Mouse (Mus musculus): ENCODE data around the gene Atp4b. TPM values are rescaled to one million over a fixed set of nuclear protein-coding genes. Genes with fewer than 3 reads are reported as not detected.

Gene Atp4b
- polyA plus RNA-seq, 1 experiment from 2014 or later, result not detected

- Histone ChIP-seq H3K4me2 (ENCODE audit: low read depth, low read length) (no peak overlapping the region), H3K9ac (replicated peaks) (no peak overlapping the region), H3K36me3 (replicated peaks; ENCODE audit: insufficient read depth, low read length) (no peaks in the 10 kb centered on the region), H3K9me3 (ENCODE audit: low read length) (no peaks in the 10 kb centered on the region), H3K4me1 (ENCODE audit: insufficient read depth) (no peaks in the 10 kb centered on the region), H3K27ac (ENCODE audit: low read depth) (no peak overlapping the region), H3K4me3 (ENCODE audit: low read depth, low read length) (no peak overlapping the region), H3K27me3 (ENCODE audit: insufficient read depth, low read length) (peaks cover 10% of the 10 kb centered on the region; the same call in 1 of the 2 replicates)
- TF ChIP-seq CTCF (IDR thresholded peaks at IDR 0.05; ENCODE audit: low read depth) (no peak), EP300 (IDR thresholded peaks at IDR 0.05; ENCODE audit: low read depth) (no peak)
- DNase-seq, result no peak
- WGBS (ENCODE audit: insufficient replicate concordance), result 74% methylated on average over 7 of the region's 7 CpGs
- no peak for ATAC-seq
Measured at GRCm38 (mm10) chr8:13430412-13430811, 33.8 kb upstream of the Atp4b start.

- WGBS (ENCODE audit: insufficient replicate concordance), result 61% methylated on average over 9 of the region's 9 CpGs
- no peaks in the 10 kb centered on the region for H3K9me3 ChIP-seq (ENCODE audit: low read length)
- TF ChIP-seq EP300 (IDR thresholded peaks at IDR 0.05; ENCODE audit: low read depth) (no peak), CTCF (IDR thresholded peaks at IDR 0.05; ENCODE audit: low read depth) (no peak)
- ATAC-seq (no peak), DNase-seq (no peak)
- no peak overlapping the region for H3K4me3 ChIP-seq (ENCODE audit: low read depth, low read length)
- H3K36me3 ChIP-seq (replicated peaks; ENCODE audit: insufficient read depth, low read length), result no peaks in the 10 kb centered on the region
- no peak overlapping the region for H3K9ac ChIP-seq (replicated peaks)
- H3K27ac ChIP-seq (ENCODE audit: low read depth), result no peak overlapping the region
- no peaks in the 10 kb centered on the region for H3K4me1 ChIP-seq (ENCODE audit: insufficient read depth)
- no peak overlapping the region for H3K4me2 ChIP-seq (ENCODE audit: low read depth, low read length)
- H3K27me3 ChIP-seq (ENCODE audit: insufficient read depth, low read length), result no peaks in the 10 kb centered on the region
Measured at GRCm38 (mm10) chr8:13428156-13428555, 31.5 kb upstream of the Atp4b start.

- DNase-seq, result no peak
- Histone ChIP-seq H3K9me3 (ENCODE audit: low read length) (no peaks in the 10 kb centered on the region; the same call in 1 of the 2 replicates), H3K27ac (ENCODE audit: low read depth) (no peak overlapping the region), H3K27me3 (ENCODE audit: insufficient read depth, low read length) (no peaks in the 10 kb centered on the region), H3K9ac (replicated peaks) (no peak overlapping the region), H3K4me3 (ENCODE audit: low read depth, low read length) (no peak overlapping the region), H3K4me2 (ENCODE audit: low read depth, low read length) (no peak overlapping the region), H3K4me1 (ENCODE audit: insufficient read depth) (no peaks in the 10 kb centered on the region), H3K36me3 (replicated peaks; ENCODE audit: insufficient read depth, low read length) (no peaks in the 10 kb centered on the region)
- no peak for ATAC-seq
- no peak for TF ChIP-seq EP300 (IDR thresholded peaks at IDR 0.05; ENCODE audit: low read depth)
- no peak for TF ChIP-seq CTCF (IDR thresholded peaks at IDR 0.05; ENCODE audit: low read depth)
- WGBS (ENCODE audit: insufficient replicate concordance), result 32% methylated on average over 6 of the region's 6 CpGs
Measured at GRCm38 (mm10) chr8:13427351-13427750, 30.7 kb upstream of the Atp4b start.

GRCm38 (mm10) chr8:13420970-13421369 is 24.3 kb upstream of the Atp4b start:
- H3K27ac ChIP-seq (ENCODE audit: low read depth), result no peak overlapping the region
- TF ChIP-seq EP300 (IDR thresholded peaks at IDR 0.05; ENCODE audit: low read depth) (no peak), CTCF (IDR thresholded peaks at IDR 0.05; ENCODE audit: low read depth) (no peak)
- no peak overlapping the region for H3K9ac ChIP-seq (replicated peaks)
- H3K27me3 ChIP-seq (ENCODE audit: insufficient read depth, low read length), result no peaks in the 10 kb centered on the region
- H3K36me3 ChIP-seq (replicated peaks; ENCODE audit: insufficient read depth, low read length), result no peaks in the 10 kb centered on the region
- H3K4me1 ChIP-seq (ENCODE audit: insufficient read depth), result no peaks in the 10 kb centered on the region
- DNase-seq (no peak), ATAC-seq (no peak)
- no peaks in the 10 kb centered on the region; the same call in 1 of the 2 replicates for H3K9me3 ChIP-seq (ENCODE audit: low read length)
- H3K4me2 ChIP-seq (ENCODE audit: low read depth, low read length), result no peak overlapping the region
- no peak overlapping the region for H3K4me3 ChIP-seq (ENCODE audit: low read depth, low read length)
- WGBS (ENCODE audit: insufficient replicate concordance), result 79% methylated on average over 6 of the region's 6 CpGs

GRCm38 (mm10) chr8:13419111-13419639 is 22.6 kb upstream of the Atp4b start:
- 56% methylated on average over 2 of the region's 2 CpGs for WGBS (ENCODE audit: insufficient replicate concordance)
- DNase-seq, result no peak

GRCm38 (mm10) chr8:13415879-13416278 is 19.3 kb upstream of the Atp4b start:
- no peaks in the 10 kb centered on the region for H3K9me3 ChIP-seq (ENCODE audit: low read length)
- no peak overlapping the region for H3K27ac ChIP-seq (ENCODE audit: low read depth)
- no peak overlapping the region for H3K9ac ChIP-seq (replicated peaks)
- 62% methylated on average over 10 of the region's 10 CpGs for WGBS (ENCODE audit: insufficient replicate concordance)
- H3K27me3 ChIP-seq (ENCODE audit: insufficient read depth, low read length), result no peaks in the 10 kb centered on the region
- H3K4me1 ChIP-seq (ENCODE audit: insufficient read depth), result no peaks in the 10 kb centered on the region
- ATAC-seq (no peak), DNase-seq (no peak)
- H3K4me3 ChIP-seq (ENCODE audit: low read depth, low read length), result no peak overlapping the region
- no peak overlapping the region for H3K4me2 ChIP-seq (ENCODE audit: low read depth, low read length)
- no peaks in the 10 kb centered on the region for H3K36me3 ChIP-seq (replicated peaks; ENCODE audit: insufficient read depth, low read length)
- TF ChIP-seq EP300 (IDR thresholded peaks at IDR 0.05; ENCODE audit: low read depth) (no peak), CTCF (IDR thresholded peaks at IDR 0.05; ENCODE audit: low read depth) (no peak)

More at GRCm38 (mm10) chr8:13419111-13419639, 22.6 kb upstream of the Atp4b start:
- Histone ChIP-seq H3K9me3 (ENCODE audit: low read length) (no peaks in the 10 kb centered on the region; the same call in 1 of the 2 replicates), H3K27me3 (ENCODE audit: insufficient read depth, low read length) (no peaks in the 10 kb centered on the region), H3K4me3 (ENCODE audit: low read depth, low read length) (no peak overlapping the region), H3K36me3 (replicated peaks; ENCODE audit: insufficient read depth, low read length) (no peaks in the 10 kb centered on the region), H3K4me1 (ENCODE audit: insufficient read depth) (no peaks in the 10 kb centered on the region), H3K4me2 (ENCODE audit: low read depth, low read length) (no peak overlapping the region), H3K9ac (replicated peaks) (no peak overlapping the region), H3K27ac (ENCODE audit: low read depth) (no peak overlapping the region)
- TF ChIP-seq CTCF (IDR thresholded peaks at IDR 0.05; ENCODE audit: low read depth), result no peak
- TF ChIP-seq EP300 (IDR thresholded peaks at IDR 0.05; ENCODE audit: low read depth), result no peak
- no peak for ATAC-seq

All from liver, postnatal 0 days (tissue).